Mouse (Mus musculus) adrenal gland, postnatal 25 days (tissue): ENCODE data around the gene Dennd2a. TPM values are rescaled to one million over a fixed set of nuclear protein-coding genes. Genes with fewer than 3 reads are reported as not detected.
"Not testable (repeated sequence)": the region's sequence is repeated elsewhere in the genome, so short reads cannot be mapped to it uniquely, and the experiment has no call there.

ENCODE experiments used
- DNase-seq: peaks from one replicate; pipeline ENCODE4 v3.0.0; 2021; ENCODE audit warnings: mixed read lengths
- total RNA-seq: library from RNA; stranded (reverse); gene quantifications from 2 replicates; pipeline ENCODE4 v1.2.3, GENCODE M21; 2021

The Dennd2a gene
- total RNA-seq, 1 experiment from 2014 or later, result 11.9 TPM

- no peak for DNase-seq
Measured at GRCm38 (mm10) chr6:39450580-39450979, 107.1 kb downstream of the Dennd2a start.

DNA sequence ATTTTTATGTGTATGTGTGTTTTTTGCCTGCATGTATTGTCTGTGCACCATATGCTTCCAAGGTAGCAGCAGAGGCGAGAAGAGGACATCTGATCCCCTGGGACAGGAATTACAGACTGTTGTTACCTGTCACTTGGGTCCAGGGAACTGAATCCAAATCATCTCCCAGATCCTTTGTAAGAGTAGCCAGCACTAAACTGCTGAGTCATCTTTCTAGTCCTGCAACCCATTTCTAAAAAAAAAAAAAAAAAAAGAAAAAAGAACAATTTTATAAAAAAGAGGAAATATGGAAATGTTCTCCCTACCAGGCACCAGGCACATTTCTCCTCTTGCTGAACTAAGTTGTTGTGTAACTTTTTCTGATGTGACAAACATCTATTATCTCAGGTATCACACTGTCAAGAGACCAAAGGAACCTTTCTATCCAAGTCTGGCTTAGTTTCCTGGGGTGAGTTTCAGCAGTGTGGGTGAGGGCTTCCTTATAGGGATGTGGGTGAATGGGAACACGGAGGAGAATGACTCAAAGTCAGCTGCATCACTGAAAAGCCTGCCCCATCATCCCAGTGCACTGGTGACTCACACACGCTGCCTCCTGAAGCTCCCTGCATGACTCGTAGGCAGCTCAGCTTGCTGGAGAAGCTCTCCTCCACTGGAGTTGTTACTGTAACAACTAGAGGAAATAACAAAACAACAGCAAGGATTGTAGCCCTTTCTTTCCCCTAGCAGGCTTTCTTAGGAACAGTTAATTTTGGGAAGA, 110.1 kb downstream of the Dennd2a start:
- DNase-seq, result peak; percentile 27

GRCm38 (mm10) chr6:39445801-39446572, 111.7 kb downstream of the Dennd2a start:
- no peak for DNase-seq

GRCm38 (mm10) chr6:39442786-39443287, 114.8 kb downstream of the Dennd2a start:
- DNase-seq, result no peak

GRCm38 (mm10) chr6:39440207-39440606, 117.5 kb downstream of the Dennd2a start:
- no peak for DNase-seq

DNA sequence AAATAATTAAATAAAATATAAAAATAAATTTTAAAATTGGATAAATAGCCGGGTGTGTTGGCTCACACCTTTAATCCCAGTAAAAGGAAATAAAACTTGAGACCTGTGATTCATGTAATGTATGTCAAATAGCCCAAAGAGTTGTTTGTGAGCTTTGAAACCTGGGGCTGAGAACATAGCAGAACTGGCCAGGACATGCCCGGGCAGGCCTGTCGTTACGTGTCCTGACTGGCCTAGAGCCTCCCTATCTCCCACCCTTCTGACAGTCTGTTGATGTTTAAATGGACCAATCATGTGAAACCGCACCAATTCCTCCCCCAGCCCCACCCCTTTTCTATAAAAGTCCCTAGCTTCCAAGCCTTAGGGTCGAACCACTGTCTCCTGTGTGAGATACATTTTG, 120.1 kb downstream of the Dennd2a start:
- not testable (repeated sequence) for DNase-seq

DNA sequence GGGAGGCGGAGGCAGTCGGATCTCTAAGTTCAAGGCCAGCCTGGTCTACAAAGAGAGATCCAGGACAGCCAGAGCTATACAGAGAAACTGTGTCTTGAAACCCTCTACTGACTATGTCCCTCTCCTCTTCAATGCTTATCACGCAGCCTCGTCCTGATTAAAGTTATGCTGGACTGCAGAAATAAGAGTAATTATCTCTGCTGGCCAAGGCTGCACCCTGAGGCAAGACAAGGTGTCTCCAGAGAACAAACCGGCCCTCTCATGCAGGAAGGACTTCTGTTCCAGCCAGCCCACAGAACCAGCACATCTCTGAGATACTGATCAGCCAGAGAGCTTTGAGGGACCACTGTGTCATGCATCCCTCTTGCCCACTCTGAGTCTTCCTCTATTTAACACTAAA, 121.8 kb downstream of the Dennd2a start:
- DNase-seq, result no peak

DNA sequence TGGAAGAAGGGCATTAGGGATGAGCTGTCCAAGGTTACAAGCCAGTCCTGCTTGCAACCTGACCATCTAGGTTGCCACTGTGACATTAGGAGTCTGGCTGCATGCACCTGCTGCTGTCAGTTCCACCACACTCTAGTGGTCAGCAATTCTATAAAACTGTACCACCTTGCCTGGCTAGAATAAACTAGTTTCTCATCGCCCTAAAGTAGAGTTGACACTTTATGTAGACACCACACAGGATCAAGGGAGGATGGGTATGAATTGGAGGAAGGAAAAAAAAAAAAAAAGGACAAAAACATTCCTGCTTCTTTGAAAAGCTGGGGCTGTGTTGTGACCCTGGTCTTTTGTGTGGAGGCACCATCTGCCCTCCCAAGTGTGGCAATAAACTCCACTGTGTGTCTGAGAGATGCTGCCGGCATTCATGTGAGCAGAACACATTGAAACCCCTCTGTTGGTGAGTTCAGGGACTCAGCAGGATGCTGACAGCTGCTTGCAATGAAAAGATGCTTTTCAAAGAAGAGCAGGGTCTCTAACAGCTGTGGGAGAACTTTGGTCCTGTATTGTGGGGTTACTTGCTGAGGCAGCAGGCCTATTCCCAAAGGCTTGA, 122.7 kb downstream of the Dennd2a start:
- DNase-seq, result no peak

- DNase-seq, result no peak
Measured at GRCm38 (mm10) chr6:39434111-39434885, 123.4 kb downstream of the Dennd2a start.

GRCm38 (mm10) chr6:39433701-39434100, 124.0 kb downstream of the Dennd2a start:
- no peak for DNase-seq

- no peak for DNase-seq
Measured at GRCm38 (mm10) chr6:39433174-39433573, 124.5 kb downstream of the Dennd2a start.

DNA sequence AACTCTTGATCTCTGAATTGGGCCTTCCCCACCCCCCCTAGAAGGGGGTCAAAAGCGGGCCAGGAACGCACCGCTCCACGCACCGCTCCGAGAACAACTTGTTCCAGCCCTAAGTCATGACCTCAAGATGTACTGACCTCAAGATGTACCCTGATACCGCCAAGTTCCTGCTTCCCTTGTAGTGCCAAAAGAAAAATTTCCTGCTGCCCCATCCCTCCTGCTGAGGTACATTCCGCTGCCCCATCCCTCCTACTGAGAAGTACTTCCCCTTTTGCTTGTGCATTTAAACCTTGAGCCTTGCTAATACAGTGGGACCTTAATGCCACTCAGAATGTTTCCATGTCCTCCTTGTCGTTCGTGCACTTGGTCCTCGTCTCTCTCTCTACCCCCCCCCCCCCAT, 126.9 kb downstream of the Dennd2a start:
- no peak for DNase-seq

- no peak for DNase-seq
Measured at GRCm38 (mm10) chr6:39429007-39429788, 128.5 kb downstream of the Dennd2a start.

GRCm38 (mm10) chr6:39427276-39428003, 130.2 kb downstream of the Dennd2a start:
- DNase-seq, result no peak

- DNase-seq, result no peak
Measured at GRCm38 (mm10) chr6:39426725-39427124, 130.9 kb downstream of the Dennd2a start.

- no peak for DNase-seq
Measured at GRCm38 (mm10) chr6:39425181-39425580, 132.5 kb downstream of the Dennd2a start.

- no peak for DNase-seq
Measured at GRCm38 (mm10) chr6:39423686-39424085, 134.0 kb downstream of the Dennd2a start.

- no peak for DNase-seq
Measured at GRCm38 (mm10) chr6:39423130-39423551, 134.5 kb downstream of the Dennd2a start.

- no peak for DNase-seq
Measured at GRCm38 (mm10) chr6:39420867-39421266, 136.8 kb downstream of the Dennd2a start.
